Mouse (Mus musculus) CH12.LX (cell line): ENCODE measurements around the gene Gm11555. TPM values are rescaled to one million over a fixed set of nuclear protein-coding genes. Genes with fewer than 3 reads are reported as not detected.

Source experiments
- DNase-seq: peaks from one replicate; pipeline ENCODE4 v3.0.0-alpha.2; 2013; ENCODE audit errors: extremely low read depth
- H3K27ac ChIP-seq: 2 replicates; pipeline ENCODE4 v1.5.1; 2012; ENCODE audit warnings: low read depth, mild to moderate bottlenecking, control low read depth, moderate library complexity; ENCODE audit not compliant: insufficient read depth
- H3K27me3 ChIP-seq: replicated peaks from 2 replicates; pipeline ENCODE3; 2012; ENCODE audit warnings: inconsistent platforms
- H3K36me3 ChIP-seq, 2 experiments: replicated peaks in 1 of 2; 2 replicates each; pipeline versions ENCODE3 to v1.6.1; 2012; ENCODE audit warnings: inconsistent platforms in 1 of 2, low read length in 1 of 2, mild to moderate bottlenecking in 1 of 2, mixed read lengths in 1 of 2, moderate library complexity in 1 of 2; ENCODE audit not compliant: control insufficient read depth in 1 of 2, insufficient read depth in 1 of 2
- H3K4me1 ChIP-seq, 2 experiments: 2 replicates each; pipeline ENCODE4 v1.6.1; 2012; ENCODE audit warnings: inconsistent platforms in 1 of 2, moderate library complexity in 1 of 2; ENCODE audit not compliant: insufficient read depth in 2 of 2, control insufficient read depth in 1 of 2
- H3K4me2 ChIP-seq: 2 replicates; pipeline ENCODE4 v1.6.1; 2012; ENCODE audit warnings: low read depth, mild to moderate bottlenecking, control low read depth; ENCODE audit not compliant: poor library complexity, insufficient read depth, severe bottlenecking
- H3K4me3 ChIP-seq, 3 experiments: fragments of 150-350 bp in 1 of 3; sonication (generic) in 1 of 3; replicated peaks in 1 of 3; 2 replicates each; pipeline versions ENCODE3 to v1.5.1; 2011 to 2012; ENCODE audit warnings: low read depth in 2 of 3, low read length in 2 of 3, mild to moderate bottlenecking in 2 of 3, moderate library complexity in 2 of 3, control low read depth in 1 of 3, improper control_type of control experiment in 1 of 3, inconsistent platforms in 1 of 3, mixed read lengths in 1 of 3; ENCODE audit not compliant: poor library complexity in 1 of 3
- H3K79me2 ChIP-seq: replicated peaks from 2 replicates; pipeline ENCODE4 v1.6.1; 2012; ENCODE audit warnings: mild to moderate bottlenecking, moderate library complexity; ENCODE audit not compliant: control insufficient read depth, poor library complexity, insufficient read depth, severe bottlenecking; ENCODE audit errors: extremely low read depth
- H3K9ac ChIP-seq: 2 replicates; pipeline ENCODE4 v1.6.1; 2012; ENCODE audit warnings: low read depth, mild to moderate bottlenecking, control low read depth, moderate library complexity; ENCODE audit not compliant: insufficient read depth
- H3K9me3 ChIP-seq: replicated peaks from 2 replicates; pipeline ENCODE3; 2012; ENCODE audit warnings: low read length, inconsistent platforms, mixed read lengths
- CHD1 ChIP-seq: IDR thresholded peaks from 2 replicates; pipeline ENCODE4 v1.6.1; 2012; ENCODE audit warnings: low read depth, low read length, improper control_type of control experiment, inconsistent platforms
- E2F4 ChIP-seq: IDR thresholded peaks from 2 replicates; pipeline ENCODE4 v1.6.1; 2011; ENCODE audit warnings: low read depth, low read length, improper control_type of control experiment; ENCODE audit not compliant: insufficient replicate concordance
- EP300 ChIP-seq: IDR thresholded peaks from 2 replicates; pipeline ENCODE4 v1.6.1; 2011; ENCODE audit warnings: low read length, improper control_type of control experiment
- GABPA ChIP-seq: IDR thresholded peaks from 2 replicates; pipeline ENCODE4 v1.6.1; 2012; ENCODE audit warnings: low read depth, low read length, improper control_type of control experiment, inconsistent platforms; ENCODE audit not compliant: insufficient replicate concordance
- HCFC1 ChIP-seq: IDR thresholded peaks from 2 replicates; pipeline ENCODE4 v1.6.1; 2012; ENCODE audit warnings: low read depth, mild to moderate bottlenecking, inconsistent platforms, low read length, improper control_type of control experiment
- IRF4 ChIP-seq: IDR thresholded peaks from 2 replicates; pipeline ENCODE4 v1.6.1; 2014; ENCODE audit warnings: low read depth, mild to moderate bottlenecking, inconsistent platforms, low read length, improper control_type of control experiment
- JUN ChIP-seq: IDR thresholded peaks from 2 replicates; pipeline ENCODE4 v1.6.1; 2011; ENCODE audit warnings: low read depth, mild to moderate bottlenecking, low read length, improper control_type of control experiment, moderate library complexity; ENCODE audit not compliant: insufficient read depth
- JUND ChIP-seq: conservative IDR thresholded peaks from 2 replicates; pipeline ENCODE4 v1.6.1; 2011; ENCODE audit warnings: low read depth, low read length, improper control_type of control experiment
- KAT2A ChIP-seq: IDR thresholded peaks from 2 replicates; pipeline ENCODE4 v1.6.1; 2012; ENCODE audit warnings: low read length, improper control_type of control experiment, inconsistent platforms; ENCODE audit not compliant: insufficient replicate concordance
- MAX ChIP-seq: IDR thresholded peaks from 2 replicates; pipeline ENCODE4 v1.6.1; 2011; ENCODE audit warnings: low read length, improper control_type of control experiment
- MEF2A ChIP-seq: IDR thresholded peaks from 2 replicates; pipeline ENCODE4 v1.6.1; 2014; ENCODE audit warnings: low read depth, mild to moderate bottlenecking, inconsistent platforms, low read length, improper control_type of control experiment, borderline replicate concordance
- MYC ChIP-seq: IDR thresholded peaks from 2 replicates; pipeline ENCODE4 v1.6.1; 2011; ENCODE audit warnings: low read depth, mild to moderate bottlenecking, improper control_type of control experiment, low read length
- NELFE ChIP-seq: IDR thresholded peaks from 2 replicates; pipeline ENCODE4 v1.6.1; 2011; ENCODE audit warnings: low read depth, low read length, improper control_type of control experiment
- NRF1 ChIP-seq: IDR thresholded peaks from 2 replicates; pipeline ENCODE4 v1.6.1; 2014; ENCODE audit warnings: low read depth, mild to moderate bottlenecking, inconsistent platforms, low read length, improper control_type of control experiment, moderate library complexity
- PAX5 ChIP-seq: IDR thresholded peaks from 2 replicates; pipeline ENCODE4 v1.6.1; 2012; ENCODE audit warnings: low read length, inconsistent platforms, mixed read lengths
- POLR2A ChIP-seq: IDR thresholded peaks from 2 replicates; pipeline ENCODE4 v1.6.1; 2011; ENCODE audit warnings: low read depth, mild to moderate bottlenecking, improper control_type of control experiment, low read length
- POLR2AphosphoS2 ChIP-seq: IDR thresholded peaks from 2 replicates; pipeline ENCODE4 v1.6.1; 2011; ENCODE audit warnings: low read depth, low read length, improper control_type of control experiment
- RAD21 ChIP-seq: IDR thresholded peaks from 2 replicates; pipeline ENCODE4 v1.6.1; 2011; ENCODE audit warnings: low read depth, mild to moderate bottlenecking, low read length, improper control_type of control experiment, moderate library complexity
- SMC3 ChIP-seq: IDR thresholded peaks from 2 replicates; pipeline ENCODE4 v1.6.1; 2011; ENCODE audit warnings: low read depth, low read length, improper control_type of control experiment
- TBP ChIP-seq: conservative IDR thresholded peaks from 2 replicates; pipeline ENCODE4 v1.6.1; 2011; ENCODE audit warnings: low read depth, low read length, improper control_type of control experiment
- TCF12 ChIP-seq: IDR thresholded peaks from 2 replicates; pipeline ENCODE4 v1.6.1; 2014; ENCODE audit warnings: low read depth, mild to moderate bottlenecking, inconsistent platforms, low read length, improper control_type of control experiment
- USF1 ChIP-seq: IDR thresholded peaks from 2 replicates; pipeline ENCODE4 v1.6.1; 2014; ENCODE audit warnings: low read depth, mild to moderate bottlenecking, inconsistent platforms, low read length, improper control_type of control experiment
- ZC3H11A ChIP-seq: IDR thresholded peaks from 2 replicates; pipeline ENCODE4 v1.6.1; 2012; ENCODE audit warnings: low read depth, mild to moderate bottlenecking, inconsistent platforms, low read length, improper control_type of control experiment
- ZKSCAN1 ChIP-seq: IDR thresholded peaks from 2 replicates; pipeline ENCODE4 v1.6.1; 2012; ENCODE audit warnings: low read depth, inconsistent platforms, low read length, improper control_type of control experiment, borderline replicate concordance
- ZMIZ1 ChIP-seq: IDR thresholded peaks from 2 replicates; pipeline ENCODE4 v1.6.1; 2012; ENCODE audit warnings: low read depth, mild to moderate bottlenecking, inconsistent platforms, low read length, improper control_type of control experiment
- dilution Hi-C: fragments of 300-500 bp; cut with MboI; formaldehyde crosslinking; loops from 2 replicates; pipeline ENCODE4 v1.14.3; 2020; ENCODE audit warnings: low sequenced_read_pairs; ENCODE audit not compliant: extremely low pct_unique_long_range_greater_than_20kb, extremely low pct_ligation_motif_present
- in situ Hi-C: fragments of 300-500 bp; cut with MboI; formaldehyde crosslinking; loops from 3 replicates; pipeline ENCODE4 v1.14.3; 2019; ENCODE audit warnings: low sequenced_read_pairs, low pct_ligation_motif_present, low pct_unique_long_range_greater_than_20kb, mixed read lengths
- polyA plus RNA-seq: library from polyadenylated mRNA; unstranded; fragments of >175 nt; gene quantifications from 2 replicates; pipeline ENCODE4 v1.2.1, GENCODE M21; 2012; ENCODE audit warnings: low read depth; ENCODE audit not compliant: insufficient read length
- total RNA-seq, 2 experiments: library from RNA; depleted of rRNA; stranded (reverse); fragments of 300-350 nt in 1 of 2; fragments of >200 nt in 1 of 2; gene quantifications; 2 replicates each; pipeline ENCODE4 v1.2.3; 2012 to 2014

Gm11555 gene
- total and polyA plus RNA-seq, 3 experiments: not detected

DNA sequence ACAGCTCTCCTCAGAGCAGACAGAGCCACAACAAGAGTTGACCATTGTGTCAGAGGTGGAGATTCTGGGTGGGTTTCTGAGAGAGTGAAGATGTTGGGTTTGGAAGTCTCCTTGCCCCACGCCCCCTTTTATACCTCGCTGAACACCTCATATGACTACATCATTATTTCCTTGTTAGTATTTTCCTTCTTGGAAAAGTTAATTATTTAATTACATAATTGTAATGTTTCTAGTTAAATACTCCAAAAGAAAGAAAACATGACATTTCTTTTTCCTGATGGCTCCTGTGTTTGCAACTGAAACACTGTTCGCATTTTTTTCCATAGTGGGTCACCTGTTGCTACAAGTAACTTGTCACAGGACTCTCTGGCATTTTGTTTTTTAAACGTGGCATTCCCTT is 21.9 kb downstream of the Gm11555 start, which contains the start of gene Krtap4-1:
Gene Krtap4-1 (minus strand): TSS at position 101 of the 400 bp plus-strand sequence.
- in situ Hi-C loops (no loop called here), dilution Hi-C loops (no loop called here)
- Histone ChIP-seq H3K4me1 (0 out of 4 replicates have a peak, but pooled peaks cover 0 to 2% of the 10 kb centered on the region in 2 experiments), H3K36me3 (no peaks in the 10 kb centered on the region), H3K4me2 (no peak within 1 kb of the TSS), H3K9me3 (peaks cover 8% of the 10 kb centered on the region), H3K27me3 (peaks cover 76% of the 10 kb centered on the region), H3K4me3 (no peak within 1 kb of the TSS), H3K9ac (no peak within 1 kb of the TSS), H3K79me2 (no peaks in the 10 kb centered on the region)
- DNase-seq: no peak
- TF ChIP-seq MAX (no peak), SMC3 (no peak), JUND (no peak), POLR2AphosphoS2 (no peak), CHD1 (no peak), USF1 (no peak), E2F4 (no peak), HCFC1 (no peak), GABPA (no peak), ZKSCAN1 (no peak), EP300 (no peak), RAD21 (no peak), ZC3H11A (no peak), MEF2A (no peak), ZMIZ1 (no peak)
- TF ChIP-seq, all 38 proteins: peak for 0
- H3K27ac ChIP-seq: no peak within 1 kb of the TSS

- Histone ChIP-seq H3K27me3 (peaks cover 85% of the 10 kb centered on the region), H3K4me3 (no peak within 1 kb of the TSS), H3K9ac (no peak within 1 kb of the TSS), H3K27ac (no peak within 1 kb of the TSS), H3K79me2 (no peaks in the 10 kb centered on the region), H3K4me2 (no peak within 1 kb of the TSS), H3K9me3 (peaks cover 4% of the 10 kb centered on the region), H3K4me1 (no peaks in the 10 kb centered on the region), H3K36me3 (no peaks in the 10 kb centered on the region)
- TF ChIP-seq JUN (no peak), TBP (no peak), E2F4 (no peak), ZKSCAN1 (no peak), MEF2A (no peak), TCF12 (no peak), MYC (no peak), KAT2A (no peak), PAX5 (no peak), ZC3H11A (no peak), NELFE (no peak), GABPA (no peak), NRF1 (no peak), POLR2A (no peak), IRF4 (no peak)
- dilution Hi-C loops (no loop called here), in situ Hi-C loops (no loop called here)
- no peak for DNase-seq
Measured at GRCm38 (mm10) chr11:99620335-99620734, 29.7 kb downstream of the Gm11555 start, which contains the start of gene Gm11562. Gene Gm11562, minus strand, starts transcription at chr11:99620435.
